Mouse (Mus musculus) gastrocnemius, postnatal 10 days (tissue): ENCODE measurements at regions not wholly inside any gene's neighbourhood (a gene's known extent, or its start where the extent isn't known, plus 50 kb on each side); places are given as distances from the start of the nearest gene placed in this dataset.
A peak's percentile ranks its signal among the peaks of the same experiment; 100 is the strongest.

Experiments
- DNase-seq: peaks from one replicate; pipeline ENCODE4 v3.0.0; 2021; ENCODE audit warnings: mixed read lengths

DNA sequence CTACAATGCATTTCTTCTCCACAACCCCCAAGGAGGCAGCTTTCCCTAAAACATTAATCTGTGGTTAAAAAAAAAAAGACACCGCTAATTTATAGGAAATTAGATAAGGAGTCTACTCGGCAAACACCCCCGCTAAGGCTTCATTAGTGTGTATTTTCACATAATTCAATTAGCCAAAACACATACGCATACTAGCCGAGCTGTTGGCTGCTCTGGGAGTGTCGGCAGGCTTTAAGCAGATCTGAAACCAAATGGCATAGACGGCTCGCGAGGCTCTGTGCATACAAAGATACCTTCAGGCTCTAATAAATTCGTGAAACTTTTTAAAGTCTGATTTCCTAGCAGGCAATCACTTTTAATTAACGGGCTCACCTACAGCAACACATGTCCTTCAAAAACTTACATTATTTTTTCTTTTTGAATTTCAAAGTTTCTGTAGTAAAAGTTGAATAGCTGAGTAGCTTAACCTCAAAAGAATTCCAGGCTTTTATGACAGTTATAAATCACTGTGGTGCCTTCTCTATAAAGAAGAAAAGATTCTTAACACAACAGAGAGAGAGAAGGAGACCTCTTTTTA, 68.0 kb upstream of the Smyd2 start:
- DNase-seq = no peak

DNA sequence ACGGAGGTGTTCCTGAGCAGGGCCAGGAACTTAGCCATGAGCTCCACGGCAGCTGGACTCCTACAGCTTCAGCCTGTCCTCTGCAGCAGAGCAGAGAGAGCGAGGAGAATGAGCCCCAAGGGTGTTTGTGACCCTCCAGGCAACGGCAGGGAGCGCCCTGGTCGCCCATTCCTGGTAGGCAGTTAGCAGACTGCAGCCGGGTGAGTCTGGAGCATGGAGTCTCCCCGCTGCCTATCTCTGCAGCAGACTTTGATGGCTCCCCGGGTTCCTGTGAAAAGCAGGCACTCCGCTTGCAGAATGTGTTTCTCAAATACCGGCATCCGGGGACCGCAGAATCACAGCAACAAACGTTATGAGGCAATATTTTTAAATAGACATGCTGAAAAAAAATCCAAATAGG, 67.2 kb upstream of the Smyd2 start:
- DNase-seq = no peak

DNA sequence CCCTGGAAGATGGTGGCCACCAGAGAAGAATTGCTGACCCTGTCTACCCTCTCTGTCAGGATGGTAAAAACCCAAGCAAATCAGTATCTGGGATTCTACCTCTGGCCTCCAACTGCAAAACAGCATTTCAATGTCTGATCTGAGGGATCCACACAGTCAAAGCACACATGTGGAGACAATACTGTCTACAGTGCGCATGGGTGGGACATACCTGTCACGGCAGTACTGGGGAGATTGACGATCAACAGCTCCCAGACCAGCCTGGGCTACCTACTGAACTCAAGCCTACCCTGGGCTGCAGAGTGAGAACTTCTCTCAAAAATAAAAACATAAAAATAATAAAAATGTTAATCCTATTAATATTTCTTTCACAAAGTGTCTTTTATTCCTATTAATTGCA, 66.7 kb upstream of the Smyd2 start:
- DNase-seq = no peak

DNA sequence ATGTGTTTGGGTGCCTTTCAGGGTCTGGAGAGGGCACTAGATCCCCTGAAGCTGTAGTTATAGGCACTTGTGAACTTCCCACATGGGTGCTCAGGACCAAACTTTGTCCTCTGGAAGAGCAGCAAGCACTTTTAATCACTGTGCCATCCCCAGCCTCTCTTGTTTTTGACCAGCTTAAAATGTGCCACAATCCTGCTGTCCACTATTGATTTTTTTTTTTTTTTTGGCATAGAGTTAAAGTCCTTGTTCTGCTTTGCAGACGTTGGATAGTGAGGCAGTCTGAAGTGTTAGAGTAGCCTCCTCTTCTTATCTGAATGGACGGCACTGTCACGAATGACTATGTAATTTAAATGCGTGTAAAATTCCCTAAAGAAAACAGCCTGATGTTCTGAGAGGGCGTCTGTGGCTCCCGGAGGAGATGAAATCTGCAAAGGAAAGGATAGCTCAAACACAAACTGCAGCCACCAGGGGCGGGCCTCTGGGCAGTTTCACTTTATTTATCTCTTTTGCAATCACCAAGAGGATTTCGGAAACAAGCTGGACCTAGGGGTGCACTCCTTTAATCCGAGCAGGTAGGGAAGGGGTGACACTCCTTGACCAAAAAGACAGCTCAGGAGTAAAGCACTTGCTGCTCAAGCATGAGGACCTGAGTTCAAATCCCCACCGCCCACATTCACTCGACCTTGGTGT, 63.5 kb upstream of the Smyd2 start:
- no peak for DNase-seq

DNA sequence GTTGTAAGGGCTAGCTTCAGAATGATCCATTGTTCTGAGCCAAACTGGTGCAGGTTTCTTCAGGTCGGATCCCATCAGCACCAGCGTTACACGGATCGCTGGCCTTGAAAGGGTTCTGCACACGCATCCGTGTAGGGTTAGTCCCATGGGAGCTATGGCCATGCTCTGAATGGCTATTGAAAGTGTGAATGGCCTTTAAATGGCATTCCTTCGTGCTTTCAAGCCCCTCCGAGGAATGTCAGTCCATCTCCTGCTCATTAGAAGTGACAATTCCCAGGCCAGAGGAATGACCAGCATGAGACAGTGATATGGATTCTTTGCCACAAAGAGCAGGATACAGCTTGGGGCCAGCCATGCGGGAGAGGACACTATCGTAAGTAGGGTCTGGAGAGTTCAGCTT, 56.1 kb upstream of the Smyd2 start:
- DNase-seq = no peak

DNA sequence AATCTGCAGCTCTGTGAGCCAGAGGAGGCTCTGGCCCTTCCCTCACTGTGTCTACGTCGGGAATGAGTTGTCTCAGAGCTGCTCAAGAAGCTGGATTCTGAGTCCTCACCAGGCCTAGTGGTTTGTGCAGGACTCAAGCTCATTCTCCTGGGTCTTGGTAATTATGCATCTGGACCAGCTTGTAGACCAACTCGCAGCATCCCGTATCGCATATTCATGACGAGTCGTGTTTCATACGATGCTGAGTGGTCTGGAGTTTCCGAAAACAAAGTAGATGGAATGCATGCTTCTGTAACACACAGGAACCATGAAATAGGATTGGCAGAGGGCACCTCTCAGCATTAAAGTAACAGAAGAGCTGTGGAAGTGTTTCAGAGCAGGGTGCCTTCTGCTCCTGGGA, 53.5 kb upstream of the Smyd2 start:
- no peak for DNase-seq

DNA sequence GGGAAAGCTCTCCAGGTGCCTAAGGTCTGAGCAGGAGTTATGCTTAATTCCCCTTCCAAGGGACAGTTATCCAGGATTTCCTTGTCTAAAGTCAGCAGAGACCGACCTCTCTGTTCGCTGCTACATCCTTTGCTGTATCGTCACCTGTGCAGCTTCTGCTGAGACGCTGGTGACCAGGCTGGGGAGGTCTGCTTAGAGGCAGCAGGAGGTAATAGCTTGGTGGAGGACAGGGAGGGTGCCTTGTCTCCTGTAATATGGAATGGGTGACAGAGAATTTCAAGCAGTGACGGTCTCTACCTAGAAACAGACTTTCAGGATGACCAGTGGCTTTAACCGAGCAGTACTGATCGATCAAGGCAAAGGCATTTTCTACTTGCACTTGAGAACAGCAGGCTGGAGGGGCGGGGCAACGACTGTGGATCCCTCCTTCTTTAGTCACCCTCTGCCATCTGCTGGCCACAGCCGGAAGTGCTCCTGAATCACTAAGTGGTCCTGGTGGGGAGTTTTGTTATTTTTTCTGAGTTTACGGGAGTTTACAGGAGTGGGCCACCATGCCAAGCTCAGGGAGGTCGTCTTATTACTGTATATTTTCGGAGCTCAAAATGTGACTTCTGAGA, 50.7 kb upstream of the Smyd2 start:
- DNase-seq = peak; percentile 90
